Mouse (Mus musculus) heart, postnatal 25 days (tissue): ENCODE data around the gene March7. TPM values are rescaled to one million over a fixed set of nuclear protein-coding genes. Genes with fewer than 3 reads are reported as not detected.
A peak's percentile ranks its signal among the peaks of the same experiment; 100 is the strongest.

Experiments used
- DNase-seq: peaks from one replicate; pipeline ENCODE4 v3.0.0; 2022; ENCODE audit warnings: low spot score
- intact Hi-C: fragments of 180-260 bp; cut with DNase I; formaldehyde crosslinking; loops from one replicate; pipeline ENCODE4 v1.15.1; 2025
- total RNA-seq, 2 experiments: library from RNA; stranded (reverse); gene quantifications; 2 replicates each; pipeline ENCODE4 v1.2.3; 2021

The March7 gene
- 10 to 100 TPM; 24.1 to 25.9 TPM for total RNA-seq

GRCm38 (mm10) chr2:60209703-60210651 is at the start of gene March7, which contains the start of gene Baz2b:
Gene March7 (plus strand): TSS chr2:60209887.
Gene Baz2b (minus strand): TSS chr2:60209839.
- peak; percentile 81 for DNase-seq

DNA sequence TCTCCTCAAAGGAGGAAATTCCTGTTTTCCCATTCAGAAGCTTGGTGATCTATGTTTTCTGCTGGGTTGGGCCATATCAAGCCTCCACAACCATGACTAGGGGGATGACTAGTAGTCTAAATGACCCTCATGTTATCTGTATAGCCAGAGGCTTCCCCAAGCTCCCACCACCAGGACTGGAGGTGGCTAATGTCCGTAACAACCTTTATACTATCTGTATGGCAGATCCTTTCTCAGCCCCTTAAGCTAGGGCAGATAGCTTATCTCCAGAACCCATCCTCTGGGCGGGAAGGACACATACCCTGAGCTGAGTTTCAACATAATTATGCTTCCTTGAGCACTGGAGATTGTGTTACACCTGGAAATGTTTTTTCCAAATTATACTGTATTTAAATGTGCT is 45.9 kb upstream of the March7 start:
- DNase-seq, result no peak
- intact Hi-C loops, result no loop called here

More at GRCm38 (mm10) chr2:60209703-60210651, at the start of gene March7, which contains the start of gene Baz2b:
- intact Hi-C loops, result loop anchor here (2.0 to 10.0 kb wide), 4 partner anchors 85 to 685 kb away; no protein-coding TSS in a partner anchor

DNA sequence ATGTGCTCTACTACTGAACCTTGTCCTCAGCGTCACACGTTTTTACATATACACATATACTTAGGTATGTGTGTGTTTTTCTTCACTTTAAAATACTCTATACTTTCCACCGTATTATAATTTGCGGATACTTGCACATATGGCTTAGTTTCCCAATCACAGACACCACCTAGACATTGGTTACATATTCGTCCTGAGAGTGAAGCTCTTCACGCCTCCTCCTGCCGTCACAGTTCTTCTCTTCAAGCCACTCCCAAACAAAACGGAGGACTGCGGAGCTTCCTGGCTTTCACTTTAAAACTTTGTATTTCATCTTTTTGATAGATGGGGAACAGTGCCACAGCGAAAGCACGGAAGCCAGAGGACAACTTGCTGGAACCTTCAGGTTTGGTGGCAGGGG is 44.0 kb upstream of the March7 start:
- no peak for DNase-seq
- intact Hi-C loops, result no loop called here

DNA sequence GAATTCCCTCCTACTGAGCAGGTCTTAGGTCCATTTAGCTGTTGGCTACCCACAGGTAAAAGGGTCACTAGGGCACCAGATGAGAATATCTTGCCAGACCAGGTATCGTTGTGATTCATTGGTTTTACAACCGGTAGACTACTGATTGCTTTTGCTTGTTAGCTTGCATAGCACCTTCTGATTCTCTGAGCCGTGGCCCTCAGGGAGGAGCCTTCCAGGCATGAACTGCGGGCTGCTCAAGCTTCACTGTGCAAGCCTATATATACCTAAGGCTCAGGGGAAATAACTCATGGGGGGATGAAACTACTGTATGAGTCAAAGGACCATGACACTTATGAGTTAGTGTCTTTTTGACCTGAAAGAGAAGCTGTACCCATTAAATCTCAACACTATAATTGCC is 42.8 kb upstream of the March7 start:
- no peak for DNase-seq
- intact Hi-C loops, result no loop called here

- DNase-seq, result no peak
- intact Hi-C loops, result no loop called here
Observed at GRCm38 (mm10) chr2:60171786-60172530, 37.7 kb upstream of the March7 start.

DNA sequence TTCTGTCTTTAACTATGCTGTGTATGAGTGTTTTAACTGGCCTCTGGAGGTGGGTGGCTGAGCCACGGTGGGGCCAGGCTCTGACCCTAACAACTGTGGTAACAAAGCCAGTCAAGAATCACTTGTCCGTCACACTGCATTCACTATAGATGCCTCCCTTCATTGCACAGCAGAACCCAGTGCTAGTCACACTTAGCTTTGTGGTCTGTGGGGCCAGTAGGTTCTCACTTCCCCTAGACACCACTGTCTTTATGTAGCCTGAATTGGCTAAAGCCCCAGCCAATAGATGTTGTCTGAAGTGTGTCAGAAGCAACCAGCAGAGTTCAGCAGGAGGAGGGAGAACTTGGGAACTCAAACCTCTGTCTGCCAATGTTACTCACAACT is 37.2 kb upstream of the March7 start:
- intact Hi-C loops, result no loop called here
- DNase-seq, result no peak

- no peak for DNase-seq
- intact Hi-C loops, result no loop called here
Observed at GRCm38 (mm10) chr2:60173190-60173589, 36.5 kb upstream of the March7 start.

DNA sequence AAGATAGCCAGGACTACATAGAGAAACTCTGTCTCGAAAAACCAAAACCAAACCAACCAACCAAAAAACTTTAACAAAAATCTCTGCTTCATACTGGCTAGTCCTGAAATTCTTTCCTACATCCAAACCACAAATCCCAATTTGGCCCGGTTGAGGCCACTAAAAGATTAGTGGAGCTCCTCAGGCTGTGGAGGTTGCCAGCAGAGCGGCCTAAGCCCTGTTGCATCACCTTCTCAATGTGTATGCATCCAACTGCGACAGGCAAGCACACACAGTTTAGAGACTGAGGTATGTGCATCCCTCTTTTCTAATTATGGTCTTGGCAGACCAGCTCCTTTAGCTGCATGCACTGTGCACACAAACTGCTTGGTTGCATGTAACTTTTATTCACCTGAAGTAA is 36.1 kb upstream of the March7 start:
- DNase-seq, result no peak
- intact Hi-C loops, result no loop called here

- intact Hi-C loops, result no loop called here
- no peak for DNase-seq
Observed at GRCm38 (mm10) chr2:60175078-60175477, 34.6 kb upstream of the March7 start.

- no peak for DNase-seq
- intact Hi-C loops, result no loop called here
Observed at GRCm38 (mm10) chr2:60176087-60176486, 33.6 kb upstream of the March7 start.

GRCm38 (mm10) chr2:60177490-60177889 is 32.2 kb upstream of the March7 start:
- no peak for DNase-seq
- intact Hi-C loops, result no loop called here

DNA sequence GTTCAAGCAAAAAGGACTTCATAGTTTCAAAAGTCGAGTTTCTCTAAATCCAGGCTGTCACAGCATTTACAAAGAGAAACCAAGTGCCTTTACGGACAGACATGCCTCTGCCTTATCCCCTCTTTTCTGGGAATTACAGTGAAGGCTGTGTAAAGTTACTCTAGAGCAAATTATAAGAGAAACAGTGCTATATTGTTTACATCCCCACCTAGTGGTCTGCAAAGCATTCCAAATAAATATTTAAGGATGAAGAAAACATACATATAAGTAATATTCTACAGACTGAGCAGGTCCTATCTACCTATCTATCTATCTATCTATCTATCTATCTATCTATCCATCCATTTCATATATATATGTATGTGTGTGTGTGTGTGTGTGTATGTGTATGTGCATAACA is 28.0 kb upstream of the March7 start:
- intact Hi-C loops, result no loop called here
- no peak for DNase-seq

DNA sequence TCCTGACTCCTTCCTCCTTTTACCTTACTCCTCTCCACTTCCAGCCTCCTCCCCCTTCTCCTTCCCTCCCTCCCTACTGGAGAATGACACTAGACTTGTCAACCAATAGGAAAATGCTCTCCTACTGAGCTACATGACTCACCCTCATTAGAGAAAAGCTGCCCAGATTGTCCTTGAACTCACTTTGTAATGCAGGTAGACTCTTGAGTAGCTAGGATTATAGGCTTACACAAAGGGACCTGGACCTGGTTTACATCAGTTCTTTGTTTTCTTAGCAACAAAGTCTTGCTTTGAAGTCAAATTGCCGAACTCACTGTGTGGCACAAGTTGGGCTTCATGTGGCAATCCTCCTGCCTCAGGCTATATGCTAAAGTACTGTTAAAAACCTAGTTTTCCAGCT is 12.8 kb upstream of the March7 start:
- DNase-seq, result no peak
- intact Hi-C loops, result no loop called here

- no peak for DNase-seq
- intact Hi-C loops, result loop anchor here (10.0 kb wide), 1 partner anchor 675 kb away; no protein-coding TSS in a partner anchor
Observed at GRCm38 (mm10) chr2:60200051-60200562, 9.6 kb upstream of the March7 start.

GRCm38 (mm10) chr2:60200667-60201066 is 9.0 kb upstream of the March7 start:
- no peak for DNase-seq
- intact Hi-C loops, result loop anchor here (10.0 kb wide), 1 partner anchor 676 kb away; no protein-coding TSS in a partner anchor

- no peak for DNase-seq
- intact Hi-C loops, result loop anchor here (10.0 kb wide), 1 partner anchor 678 kb away; no protein-coding TSS in a partner anchor
Observed at GRCm38 (mm10) chr2:60202900-60203530, 6.7 kb upstream of the March7 start.

GRCm38 (mm10) chr2:60203733-60204132 is 6.0 kb upstream of the March7 start:
- intact Hi-C loops, result loop anchor here (10.0 kb wide), 1 partner anchor 679 kb away; no protein-coding TSS in a partner anchor
- DNase-seq, result no peak

DNA sequence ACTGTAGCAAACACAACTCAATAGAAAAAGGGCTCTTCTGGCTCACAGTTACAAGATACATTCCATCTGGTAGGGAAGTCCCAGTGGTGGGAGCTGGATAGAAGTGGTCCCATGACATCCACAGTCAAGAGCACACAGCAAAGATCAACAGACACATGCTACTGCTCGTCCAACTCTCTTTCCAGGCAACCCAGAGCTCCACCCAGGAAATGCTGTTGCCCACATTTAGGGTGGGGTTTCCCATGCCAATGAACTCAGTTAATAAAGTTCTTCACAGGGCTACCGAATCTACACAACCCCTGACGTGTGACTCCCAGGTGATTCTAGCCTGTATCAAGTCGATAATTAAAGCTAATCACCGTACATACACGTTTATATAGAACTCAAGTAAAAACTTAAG is 5.5 kb upstream of the March7 start:
- intact Hi-C loops, result loop anchor here (10.0 kb wide), 1 partner anchor 679 kb away; no protein-coding TSS in a partner anchor

DNA sequence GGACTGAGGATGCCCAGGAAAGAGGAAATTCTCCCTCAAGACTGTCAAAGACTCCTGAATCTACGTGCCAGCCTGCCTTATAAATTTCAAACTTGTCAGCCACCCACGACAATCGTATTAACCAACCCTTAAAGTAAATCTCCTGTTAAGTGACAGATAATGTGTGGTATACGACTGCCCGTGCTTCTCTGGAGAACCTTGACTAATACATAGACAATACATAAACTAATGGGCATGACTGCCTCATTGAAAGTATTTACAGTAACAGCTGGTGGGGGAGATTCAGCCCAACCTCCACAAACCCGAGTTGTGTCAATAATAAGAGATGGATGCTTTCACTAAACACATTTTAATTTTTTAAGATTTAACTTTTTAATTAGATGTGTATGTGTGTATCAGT is 3.9 kb upstream of the March7 start:
- intact Hi-C loops, result loop anchor here (5.0 to 10.0 kb wide), 2 partner anchors 373 to 681 kb away; no protein-coding TSS in a partner anchor

More for the DNA sequence above, 5.5 kb upstream of the March7 start:
- DNase-seq, result no peak

More for the DNA sequence above, 3.9 kb upstream of the March7 start:
- DNase-seq, result no peak
